Mouse (Mus musculus) liver, embryonic 12.5 days (tissue): Measurements from ENCODE around the gene Itsn1. TPM values are rescaled to one million over a fixed set of nuclear protein-coding genes. Genes with fewer than 3 reads are reported as not detected.

ENCODE experiments used
- ATAC-seq: fragments of 200-750 bp; cut with Nextera tagmentation; 2 replicates; pipeline ENCODE4 v1.8.0; 2017; ENCODE audit warnings: moderate number of reproducible peaks, mild to moderate bottlenecking, moderate library complexity
- H3K27ac ChIP-seq: fragments of 300-500 bp; sonication (generic); 2 replicates; pipeline ENCODE4 v1.5.1; 2016; ENCODE audit warnings: mild to moderate bottlenecking
- H3K27me3 ChIP-seq: fragments of 300-500 bp; sonication (generic); replicated peaks from 2 replicates; pipeline ENCODE4 v1.6.1; 2016; ENCODE audit warnings: mild to moderate bottlenecking, moderate library complexity
- H3K36me3 ChIP-seq: fragments of 300-500 bp; sonication (generic); 2 replicates; pipeline ENCODE4 v1.6.1; 2016; ENCODE audit warnings: mild to moderate bottlenecking, moderate library complexity
- H3K4me1 ChIP-seq: fragments of 300-500 bp; sonication (generic); 2 replicates; pipeline ENCODE4 v1.6.1; 2016
- H3K4me2 ChIP-seq: fragments of 300-500 bp; sonication (generic); 2 replicates; pipeline ENCODE4 v1.6.1; 2016; ENCODE audit warnings: mild to moderate bottlenecking, moderate library complexity
- H3K4me3 ChIP-seq: fragments of 300-500 bp; sonication (generic); 2 replicates; pipeline ENCODE4 v1.5.1; 2016; ENCODE audit warnings: mild to moderate bottlenecking, moderate library complexity
- H3K9ac ChIP-seq: fragments of 300-500 bp; sonication (generic); 2 replicates; pipeline ENCODE4 v1.6.1; 2016; ENCODE audit warnings: mild to moderate bottlenecking, moderate library complexity
- H3K9me3 ChIP-seq: fragments of 300-500 bp; sonication (generic); replicated peaks from 2 replicates; pipeline ENCODE4 v1.6.1; 2016; ENCODE audit warnings: mild to moderate bottlenecking, moderate library complexity
- WGBS: fragments of 180-500 bp; shearing (Covaris S2); methylation state at CpG from one replicate; pipeline ENCODE4 v1.1.7; 2016; ENCODE audit not compliant: insufficient replicate concordance; 5-methylcytosine and 5-hydroxymethylcytosine counted together
- polyA plus RNA-seq: library from polyadenylated mRNA; unstranded; fragments of >200 nt; fragmentation: Nextera tagmentation; extraction: Ambion mirVana; gene quantifications from 2 replicates; pipeline ENCODE4 v1.2.1, GENCODE M21; 2016

The Itsn1 gene
- polyA plus RNA-seq, 1 experiment from 2014 or later: 47.5 TPM

DNA sequence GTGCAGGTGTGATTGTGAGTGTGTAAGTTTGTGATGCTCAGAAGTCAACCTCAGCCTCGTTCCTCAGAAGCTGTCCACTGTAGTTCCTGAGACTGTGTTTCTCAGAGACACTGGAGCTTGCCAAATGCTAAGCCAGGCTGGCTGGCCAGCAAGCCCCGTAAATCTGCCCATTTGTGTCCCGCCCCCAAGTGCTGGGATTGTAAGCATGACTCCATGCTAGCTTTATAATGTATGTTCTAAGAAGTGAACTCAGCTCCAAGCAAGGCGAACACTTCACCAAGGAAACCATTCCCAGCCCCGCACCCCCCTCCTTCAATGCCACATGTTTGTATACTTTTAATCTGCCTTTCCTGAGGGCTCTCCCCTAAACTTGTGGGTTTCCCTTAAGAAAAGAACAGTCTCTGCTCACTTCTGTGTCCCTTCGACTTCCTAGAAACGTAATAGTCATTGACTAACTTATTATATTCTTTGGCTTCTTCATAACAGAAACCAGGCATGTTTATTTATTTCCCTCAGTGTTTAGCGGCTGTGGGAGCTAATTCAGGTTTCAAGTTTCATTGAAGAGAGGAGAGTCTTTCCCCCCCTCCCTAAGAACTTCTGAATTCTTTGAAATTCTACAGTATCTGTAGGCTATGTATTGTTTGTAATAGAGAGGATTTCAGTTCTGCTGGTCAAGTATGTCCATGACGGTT lies 153.2 kb downstream of the Itsn1 start:
- WGBS: 68% methylated on average over 9 of the region's 9 CpGs
- Histone ChIP-seq H3K4me2 (no peak overlapping the region), H3K27ac (peak overlapping the region; percentile 4; the same call in 1 of the 2 replicates)

DNA sequence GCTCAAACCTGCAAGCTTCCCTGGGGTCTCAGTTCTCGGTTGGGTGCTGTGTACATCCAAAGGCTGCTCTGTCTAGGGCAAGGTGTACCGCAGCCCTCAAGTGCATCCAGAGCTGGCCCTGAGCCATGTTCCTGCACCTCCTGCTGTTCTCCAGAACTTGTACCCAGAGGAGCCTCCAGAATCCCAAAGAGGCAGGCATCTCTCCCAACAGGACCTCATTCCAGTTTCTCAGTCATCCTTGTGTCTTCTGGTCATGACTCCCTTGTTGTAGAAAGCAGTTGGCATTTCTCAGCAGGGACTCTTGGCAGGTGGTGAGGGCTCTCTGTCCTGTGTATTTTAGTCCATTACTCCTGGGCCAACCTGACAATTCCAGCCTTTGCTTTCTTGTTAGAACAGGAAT lies 154.6 kb downstream of the Itsn1 start:
- H3K9ac ChIP-seq: no peak overlapping the region
- ATAC-seq: no peak
- WGBS: 74% methylated on average over 2 of the region's 2 CpGs

More for the DNA sequence above, 153.2 kb downstream of the Itsn1 start:
- Histone ChIP-seq H3K36me3 (no peaks in the 10 kb centered on the region), H3K9me3 (no peaks in the 10 kb centered on the region), H3K9ac (no peak overlapping the region), H3K4me1 (peaks cover 23% of the 10 kb centered on the region), H3K27me3 (peaks cover 30% of the 10 kb centered on the region), H3K4me3 (no peak overlapping the region)
- no peak for ATAC-seq

DNA sequence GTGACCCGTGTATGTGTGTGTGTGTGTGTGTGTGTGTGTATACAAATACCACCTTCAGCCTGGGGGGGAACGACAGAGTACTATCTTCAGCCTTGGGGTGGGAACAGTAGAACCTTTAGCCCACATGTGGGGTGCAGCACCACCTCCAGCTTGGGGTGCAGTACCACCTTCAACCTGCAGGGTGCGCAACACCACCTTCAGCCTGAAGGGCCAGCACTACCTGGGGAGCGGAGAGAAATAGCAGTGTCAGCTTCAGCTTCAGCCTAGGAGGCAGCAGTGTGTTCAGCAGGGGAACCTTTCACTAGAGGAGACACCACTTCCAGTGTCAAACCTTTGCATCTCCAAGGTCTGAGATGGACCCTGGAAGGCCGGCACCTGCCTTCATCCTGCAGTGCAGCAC lies 155.1 kb downstream of the Itsn1 start:
- no peak overlapping the region for H3K27ac ChIP-seq
- H3K4me1 ChIP-seq: peaks cover 23% of the 10 kb centered on the region
- H3K9me3 ChIP-seq: no peaks in the 10 kb centered on the region
- no peak overlapping the region for H3K4me2 ChIP-seq
- no peak overlapping the region for H3K9ac ChIP-seq
- H3K4me3 ChIP-seq: no peak overlapping the region
- H3K36me3 ChIP-seq: no peaks in the 10 kb centered on the region
- ATAC-seq: peak; percentile 67
- 40% methylated on average over 5 of the region's 5 CpGs for WGBS
- peaks cover 26% of the 10 kb centered on the region for H3K27me3 ChIP-seq

More for the DNA sequence above, 154.6 kb downstream of the Itsn1 start:
- peaks cover 24% of the 10 kb centered on the region for H3K27me3 ChIP-seq
- no peak overlapping the region for H3K4me3 ChIP-seq
- no peaks in the 10 kb centered on the region for H3K36me3 ChIP-seq
- H3K9me3 ChIP-seq: no peaks in the 10 kb centered on the region
- no peak overlapping the region for H3K4me2 ChIP-seq
- H3K27ac ChIP-seq: no peak overlapping the region
- peaks cover 23% of the 10 kb centered on the region for H3K4me1 ChIP-seq

DNA sequence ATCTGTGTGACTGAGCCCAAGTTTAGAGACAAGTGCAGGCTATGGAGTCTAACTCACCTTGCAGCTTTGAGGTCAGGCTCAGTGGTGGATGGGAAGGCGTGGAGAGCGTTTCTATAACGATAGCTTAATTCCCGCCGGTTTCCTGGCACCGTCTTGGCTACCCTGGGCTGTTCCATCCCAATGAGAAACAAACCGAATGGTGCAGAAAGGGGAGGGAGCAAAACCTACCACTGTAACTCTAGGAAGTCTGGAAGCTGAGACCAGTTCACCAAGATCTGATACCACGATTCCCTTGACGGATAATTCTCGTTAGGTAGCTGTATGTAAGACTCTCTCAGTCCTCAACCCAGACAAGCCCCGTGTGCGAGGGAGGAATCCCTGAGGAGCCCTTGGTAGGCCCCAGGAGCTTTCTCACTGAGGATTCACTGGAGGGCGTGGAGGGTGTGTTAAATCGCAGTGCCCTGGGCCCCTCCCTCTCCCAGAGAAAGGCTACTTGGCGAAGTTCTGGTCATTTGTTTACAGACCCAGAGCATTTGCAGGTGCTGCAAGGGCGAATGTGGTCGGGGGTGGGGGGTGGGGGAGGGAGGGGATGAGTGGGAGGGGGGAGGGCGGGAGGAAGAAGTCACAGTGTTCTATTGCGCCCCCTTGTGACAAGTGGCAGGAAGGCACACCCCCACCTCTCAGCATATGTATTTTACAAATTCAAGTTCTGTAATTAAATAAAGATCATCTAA lies 156.5 kb downstream of the Itsn1 start:
- WGBS: 17% methylated on average over 18 of the region's 19 CpGs
- ATAC-seq: 0 out of 2 replicates have a peak, but pooled peaks have one; percentile 21
- Histone ChIP-seq H3K4me1 (peaks cover 23% of the 10 kb centered on the region), H3K9me3 (no peaks in the 10 kb centered on the region), H3K4me3 (peak overlapping the region; percentile 12; the same call in 1 of the 2 replicates), H3K4me2 (peak overlapping the region; percentile 49), H3K9ac (no peak overlapping the region), H3K27ac (no peak overlapping the region), H3K27me3 (peaks cover 29% of the 10 kb centered on the region), H3K36me3 (no peaks in the 10 kb centered on the region)

DNA sequence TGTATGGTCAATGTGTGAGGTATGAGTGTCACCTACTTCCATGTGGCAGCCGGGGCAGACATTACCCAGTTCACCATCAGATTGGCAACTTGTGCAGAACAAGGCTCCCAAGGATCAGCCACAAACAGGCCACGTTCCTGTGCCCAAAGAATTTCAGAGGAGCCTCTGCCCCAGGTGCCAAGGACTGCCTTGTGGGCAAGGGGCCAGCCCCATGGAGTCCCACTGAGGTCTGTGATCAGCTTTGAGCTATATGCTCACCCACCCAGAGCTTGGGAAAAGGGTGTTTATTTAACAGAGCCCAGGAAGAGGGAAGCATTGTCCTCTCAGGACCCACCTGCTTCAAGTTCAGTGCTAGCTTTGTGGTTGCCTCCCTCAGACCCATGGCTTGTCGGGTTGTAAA lies 159.3 kb downstream of the Itsn1 start:
- H3K36me3 ChIP-seq: no peaks in the 10 kb centered on the region
- H3K4me3 ChIP-seq: no peak overlapping the region
- H3K9me3 ChIP-seq: no peaks in the 10 kb centered on the region
- H3K4me2 ChIP-seq: no peak overlapping the region
- no peak overlapping the region for H3K9ac ChIP-seq
- H3K4me1 ChIP-seq: peaks cover 8% of the 10 kb centered on the region
- H3K27ac ChIP-seq: no peak overlapping the region
- peaks cover 36% of the 10 kb centered on the region for H3K27me3 ChIP-seq
- no peak for ATAC-seq
- WGBS: 58% methylated on average over 3 of the region's 3 CpGs

DNA sequence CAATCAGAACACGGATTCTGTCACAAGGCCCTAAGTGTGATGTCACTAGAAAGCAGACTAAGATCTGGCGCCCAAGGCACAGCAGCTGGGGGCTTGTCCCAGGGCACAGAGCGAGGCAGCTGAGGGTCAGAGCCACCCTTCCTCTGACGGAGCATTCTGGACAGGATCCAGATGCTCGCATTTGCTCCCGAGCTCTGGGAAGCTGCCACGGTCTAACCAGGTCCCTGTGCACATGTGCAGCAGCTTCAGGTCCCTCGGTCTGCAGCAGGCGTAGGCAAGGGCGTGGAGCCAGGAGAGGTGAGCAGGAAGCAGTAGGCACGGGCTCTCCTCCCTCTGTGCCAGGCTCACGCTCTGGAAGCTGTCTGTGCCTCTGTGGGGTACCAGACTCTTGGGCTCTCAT lies 160.8 kb downstream of the Itsn1 start:
- Histone ChIP-seq H3K4me3 (no peak overlapping the region), H3K9ac (no peak overlapping the region), H3K9me3 (no peaks in the 10 kb centered on the region), H3K4me1 (peaks cover 8% of the 10 kb centered on the region), H3K36me3 (no peaks in the 10 kb centered on the region), H3K27me3 (peaks cover 26% of the 10 kb centered on the region), H3K4me2 (no peak overlapping the region), H3K27ac (no peak overlapping the region)
- no peak for ATAC-seq
- 73% methylated on average over 12 of the region's 12 CpGs for whole genome bisulfite sequencing

DNA sequence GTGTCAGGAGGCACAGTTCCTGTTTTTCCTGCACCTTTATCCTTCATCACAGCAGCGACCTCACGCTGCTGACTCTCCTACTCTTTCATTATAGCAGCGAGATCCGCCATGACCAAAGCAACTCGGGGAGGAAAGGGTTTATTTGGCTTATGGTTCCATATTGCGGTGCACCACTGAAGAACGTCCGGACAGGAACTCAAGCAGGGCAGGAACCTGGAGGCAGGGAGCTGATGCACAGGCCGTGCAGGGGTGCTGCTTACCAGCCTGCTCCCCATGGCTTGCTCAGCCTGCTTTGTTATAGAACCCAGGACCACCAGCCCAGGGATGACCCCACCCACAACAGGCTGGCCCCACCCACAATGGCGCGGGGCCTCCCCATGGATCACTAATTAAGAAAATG lies 162.1 kb downstream of the Itsn1 start:
- Histone ChIP-seq H3K27ac (no peak overlapping the region), H3K4me1 (no peaks in the 10 kb centered on the region), H3K4me2 (no peak overlapping the region), H3K27me3 (peaks cover 34% of the 10 kb centered on the region), H3K36me3 (no peaks in the 10 kb centered on the region), H3K9ac (no peak overlapping the region), H3K4me3 (no peak overlapping the region), H3K9me3 (no peaks in the 10 kb centered on the region)
- ATAC-seq: no peak
- 69% methylated on average over 11 of the region's 11 CpGs for WGBS

DNA sequence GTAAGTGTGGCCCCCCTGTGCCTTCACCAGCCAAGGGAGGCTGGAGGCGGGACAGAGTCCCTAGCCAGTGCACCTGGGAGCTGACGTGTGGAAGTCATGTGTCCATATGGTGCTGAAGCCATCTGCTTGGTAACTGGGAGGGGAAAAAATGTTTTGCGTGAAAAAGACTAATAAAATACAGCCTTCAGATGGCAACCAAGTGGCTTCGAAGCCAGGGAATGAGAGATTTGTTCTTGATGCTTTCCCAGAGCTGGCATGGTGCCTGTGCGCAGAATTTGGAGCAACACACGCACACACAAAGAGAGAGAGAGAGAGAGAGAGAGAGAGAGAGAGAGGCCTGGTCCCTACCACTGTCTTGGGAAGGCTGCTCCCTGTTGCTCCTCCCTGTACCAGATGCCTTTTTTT lies 167.3 kb downstream of the Itsn1 start:
- H3K36me3 ChIP-seq: no peaks in the 10 kb centered on the region
- H3K9me3 ChIP-seq: no peaks in the 10 kb centered on the region
- no peak overlapping the region for H3K27ac ChIP-seq
- no peak overlapping the region for H3K4me3 ChIP-seq
- no peak overlapping the region for H3K4me2 ChIP-seq
- 58% methylated on average over 6 of the region's 6 CpGs for WGBS
- no peak for ATAC-seq
- no peaks in the 10 kb centered on the region for H3K4me1 ChIP-seq
- no peak overlapping the region for H3K9ac ChIP-seq
- H3K27me3 ChIP-seq: peaks cover 49% of the 10 kb centered on the region

DNA sequence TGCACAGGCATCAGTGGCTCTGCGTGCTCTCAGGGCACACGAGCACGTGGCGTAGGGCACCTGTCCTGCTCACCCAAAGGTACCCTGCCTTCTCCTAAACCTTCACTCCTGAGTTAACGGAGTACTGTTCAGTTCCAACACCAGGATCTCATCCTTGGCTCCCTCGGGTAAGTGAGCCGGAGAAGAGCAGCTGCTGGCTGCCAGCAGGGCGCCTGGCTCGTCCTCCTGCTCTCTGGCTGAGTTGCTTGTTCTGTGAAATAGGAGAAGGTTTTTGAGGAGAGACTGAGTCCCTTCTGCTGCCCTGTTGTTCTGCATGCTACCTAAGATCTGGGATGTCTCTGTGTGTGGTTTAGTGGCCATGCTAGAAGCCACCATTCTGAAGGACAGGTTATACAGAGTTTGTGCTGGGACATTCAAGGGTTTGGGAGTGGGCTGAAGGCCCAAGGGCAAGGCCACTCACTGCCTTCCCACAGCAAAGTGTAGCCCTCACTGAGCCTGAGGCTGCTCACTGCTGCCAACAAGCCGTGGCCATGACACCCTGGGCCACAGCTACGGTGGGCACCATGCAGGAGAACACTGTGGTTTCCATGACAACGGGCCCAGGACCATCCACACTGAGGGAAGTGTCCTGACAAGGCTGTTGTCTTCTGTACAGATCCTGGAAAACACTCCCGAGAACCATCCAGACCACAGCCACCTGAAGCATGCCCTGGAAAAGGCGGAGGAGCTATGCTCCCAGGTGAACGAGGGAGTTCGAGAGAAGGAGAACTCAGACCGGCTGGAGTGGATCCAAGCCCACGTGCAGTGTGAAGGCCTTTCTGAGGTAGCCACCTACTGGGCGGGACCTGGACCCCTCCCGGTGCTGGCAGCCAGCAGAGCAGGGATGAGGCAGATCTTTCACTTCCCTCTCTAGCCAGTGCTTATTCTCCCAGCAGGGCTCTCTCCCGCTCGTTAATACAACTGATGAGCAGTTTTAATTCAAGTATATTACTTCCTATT lies 170.1 kb downstream of the Itsn1 start:
- no peaks in the 10 kb centered on the region for H3K36me3 ChIP-seq
- H3K4me2 ChIP-seq: no peak overlapping the region
- H3K4me3 ChIP-seq: no peak overlapping the region
- no peaks in the 10 kb centered on the region for H3K4me1 ChIP-seq
- H3K9me3 ChIP-seq: no peaks in the 10 kb centered on the region
- H3K27ac ChIP-seq: no peak overlapping the region
- 52% methylated on average over 22 of the region's 22 CpGs for WGBS
- peaks cover 35% of the 10 kb centered on the region for H3K27me3 ChIP-seq
- ATAC-seq: no peak
- H3K9ac ChIP-seq: no peak overlapping the region

DNA sequence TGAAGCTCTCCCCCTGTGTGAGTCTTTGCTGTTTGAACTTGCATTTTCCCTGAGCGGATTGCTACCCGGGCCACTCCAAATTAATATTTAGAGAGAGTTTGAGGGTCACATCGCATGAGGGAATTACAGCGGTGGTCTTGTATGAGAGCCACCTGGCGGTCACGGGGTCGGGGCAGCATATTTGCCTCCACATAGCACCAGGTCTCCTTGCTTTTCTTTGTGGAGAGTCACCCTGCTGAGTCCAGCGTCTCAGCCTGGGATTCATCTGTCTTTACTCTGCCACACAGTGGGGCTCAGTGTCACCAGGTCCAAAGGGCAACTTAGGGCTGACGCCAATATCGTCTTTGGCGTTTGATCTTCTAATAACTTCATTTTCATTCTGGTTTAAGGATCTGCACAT lies 171.2 kb downstream of the Itsn1 start:
- Histone ChIP-seq H3K27ac (no peak overlapping the region), H3K4me1 (no peaks in the 10 kb centered on the region), H3K9me3 (no peaks in the 10 kb centered on the region), H3K4me2 (no peak overlapping the region), H3K36me3 (no peaks in the 10 kb centered on the region), H3K4me3 (no peak overlapping the region), H3K9ac (no peak overlapping the region), H3K27me3 (peaks cover 35% of the 10 kb centered on the region)
- 58% methylated on average over 11 of the region's 11 CpGs for WGBS
- no peak for ATAC-seq

DNA sequence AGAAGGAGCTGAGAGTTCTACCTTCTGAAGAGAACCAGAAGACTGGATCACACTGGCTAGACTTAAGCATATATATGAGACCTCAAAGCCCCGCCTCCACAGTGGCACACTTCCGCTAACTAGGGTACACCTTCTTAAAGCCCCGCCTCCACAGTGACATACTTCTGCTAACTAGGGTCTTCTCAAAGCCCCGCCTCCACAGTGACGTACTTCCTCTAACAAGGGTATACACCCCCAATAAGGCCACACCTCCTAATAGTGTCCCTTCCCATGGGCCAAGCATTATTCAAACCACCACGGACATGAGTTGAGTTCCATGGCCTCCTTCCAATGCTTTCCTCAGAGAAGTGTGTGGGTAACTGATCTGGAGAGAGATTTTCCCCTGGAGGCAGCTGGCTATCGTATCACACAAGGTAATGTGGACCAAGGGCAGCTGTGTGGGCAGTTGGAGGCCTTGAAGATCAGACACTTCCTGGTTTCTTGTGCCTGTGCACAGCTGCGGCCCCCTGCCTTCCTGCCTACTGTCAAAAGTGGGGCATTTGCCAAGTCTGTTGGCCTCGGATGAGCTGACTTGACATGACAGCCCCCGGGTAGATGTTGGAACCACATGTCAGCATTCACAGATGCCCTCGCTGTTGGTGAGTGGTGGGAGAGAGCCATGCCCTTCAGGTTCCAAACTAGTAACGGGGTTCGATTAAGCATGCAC lies 174.9 kb downstream of the Itsn1 start:
- Histone ChIP-seq H3K27ac (no peak overlapping the region), H3K36me3 (no peaks in the 10 kb centered on the region), H3K27me3 (peaks cover 20% of the 10 kb centered on the region), H3K4me1 (no peaks in the 10 kb centered on the region), H3K9ac (no peak overlapping the region), H3K9me3 (no peaks in the 10 kb centered on the region), H3K4me3 (no peak overlapping the region), H3K4me2 (no peak overlapping the region)
- WGBS: 80% methylated on average over 13 of the region's 13 CpGs
- no peak for ATAC-seq
